Mouse (Mus musculus): ENCODE measurements around the gene Stk19.
"Not testable (repeated sequence)": the region's sequence is repeated elsewhere in the genome, so short reads cannot be mapped to it uniquely, and the experiment has no call there.

GRCm38 (mm10) chr17:34810411-34810810 is 26.3 kb downstream of the Stk19 start:
- not testable (repeated sequence) for TF ChIP-seq CTCF, POLR2A (IDR thresholded peaks at IDR 0.05; ENCODE audit: extremely low read depth, insufficient read depth, low read length)

Data from cortical plate, adult 2 months (tissue).